Mouse (Mus musculus): ENCODE data around the gene Sh3tc1. TPM values are rescaled to one million over a fixed set of nuclear protein-coding genes. Genes with fewer than 3 reads are reported as not detected.

The Sh3tc1 gene
- polyA plus RNA-seq, 1 experiment from 2014 or later: 11.0 TPM

DNA sequence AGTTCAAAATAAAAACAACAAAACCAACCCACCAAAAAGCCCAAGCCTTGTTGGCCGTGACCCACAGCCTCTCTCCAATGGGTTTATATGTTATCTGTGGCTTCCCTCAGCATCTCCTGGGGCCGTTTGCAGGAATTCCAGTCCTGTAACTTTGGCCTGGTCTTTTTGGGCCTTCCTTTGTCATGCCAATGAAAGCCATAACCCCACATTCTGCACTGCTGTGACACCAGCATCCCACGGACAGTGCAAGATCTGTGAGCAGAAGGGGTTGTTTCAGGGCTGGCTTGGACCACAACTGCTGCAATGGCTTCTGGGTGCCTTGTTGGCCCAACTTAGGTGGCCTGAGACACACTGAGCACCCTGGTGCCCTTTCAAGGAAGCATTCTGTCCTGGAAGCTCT, 28.7 kb upstream of the Sh3tc1 start:
- 0 out of 2 replicates have a peak, but pooled peaks cover 3% of the 10 kb centered on the region for H3K27me3 ChIP-seq
- 67% methylated on average over 3 of the region's 3 CpGs for WGBS
- no peak overlapping the region for H3K9ac ChIP-seq
- no peaks in the 10 kb centered on the region for H3K36me3 ChIP-seq
- no peak overlapping the region for H3K4me2 ChIP-seq
- H3K27ac ChIP-seq: no peak overlapping the region
- no peaks in the 10 kb centered on the region for H3K9me3 ChIP-seq
- ATAC-seq (ENCODE audit: borderline replicate concordance, extremely low read depth, low FRiP score, low TSS enrichment): no peak
- 0 out of 2 replicates have a peak, but pooled peaks cover 2% of the 10 kb centered on the region for H3K4me1 ChIP-seq
- H3K4me3 ChIP-seq: no peak overlapping the region

DNA sequence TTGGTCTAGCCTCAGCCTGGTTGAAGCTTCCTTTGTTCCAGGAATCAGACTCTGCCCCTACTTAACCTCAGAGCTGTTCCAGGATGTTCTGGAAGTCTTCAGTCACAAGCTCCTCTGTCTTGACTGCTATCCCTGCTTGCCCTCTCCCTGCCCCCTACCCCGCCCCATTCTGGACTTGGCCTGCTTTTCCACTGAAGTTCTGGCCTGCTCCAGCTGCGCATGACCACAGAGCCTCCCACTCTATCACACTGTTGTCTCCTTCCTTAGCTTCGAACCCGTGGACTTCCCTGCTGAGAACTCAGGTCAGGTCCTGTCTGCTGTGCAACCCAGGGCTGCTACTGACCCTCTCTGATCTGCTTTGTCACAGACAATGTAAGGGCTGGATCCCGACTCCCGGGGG, 26.1 kb upstream of the Sh3tc1 start:
- H3K27me3 ChIP-seq: peaks cover 20% of the 10 kb centered on the region
- H3K9ac ChIP-seq: no peak overlapping the region
- no peaks in the 10 kb centered on the region for H3K9me3 ChIP-seq
- no peak overlapping the region for H3K27ac ChIP-seq
- H3K4me3 ChIP-seq: no peak overlapping the region
- ATAC-seq (ENCODE audit: borderline replicate concordance, extremely low read depth, low FRiP score, low TSS enrichment): no peak
- 73% methylated on average over 6 of the region's 6 CpGs for WGBS
- H3K4me1 ChIP-seq: peaks cover 11% of the 10 kb centered on the region; the same call in 1 of the 2 replicates
- H3K4me2 ChIP-seq: no peak overlapping the region
- H3K36me3 ChIP-seq: no peaks in the 10 kb centered on the region

DNA sequence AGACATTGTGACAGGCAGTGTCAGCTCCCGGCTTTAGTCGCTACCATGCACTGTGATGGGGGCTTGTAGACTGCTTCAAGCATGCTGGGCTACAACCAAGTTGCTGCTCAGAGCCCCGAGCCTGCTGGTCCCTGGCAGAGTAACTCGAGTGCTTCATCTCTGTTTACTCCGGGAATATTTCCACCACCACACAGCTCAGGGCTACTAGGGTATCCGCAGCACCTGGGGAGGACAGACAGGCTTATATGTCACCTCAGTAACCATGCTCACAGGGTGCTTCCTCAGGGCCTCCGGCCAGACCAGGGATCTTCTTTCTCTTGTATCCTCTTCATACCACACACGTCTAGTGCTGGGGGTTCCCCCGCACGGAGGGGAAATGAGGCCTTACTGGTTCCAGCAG, 23.1 kb upstream of the Sh3tc1 start:
- WGBS: 58% methylated on average over 10 of the region's 10 CpGs
- Histone ChIP-seq H3K9ac (no peak overlapping the region), H3K27me3 (peaks cover 49% of the 10 kb centered on the region), H3K9me3 (no peaks in the 10 kb centered on the region), H3K36me3 (no peaks in the 10 kb centered on the region), H3K4me3 (no peak overlapping the region), H3K4me1 (peaks cover 18% of the 10 kb centered on the region), H3K27ac (no peak overlapping the region), H3K4me2 (no peak overlapping the region)
- no peak for ATAC-seq (ENCODE audit: borderline replicate concordance, extremely low read depth, low FRiP score, low TSS enrichment)

DNA sequence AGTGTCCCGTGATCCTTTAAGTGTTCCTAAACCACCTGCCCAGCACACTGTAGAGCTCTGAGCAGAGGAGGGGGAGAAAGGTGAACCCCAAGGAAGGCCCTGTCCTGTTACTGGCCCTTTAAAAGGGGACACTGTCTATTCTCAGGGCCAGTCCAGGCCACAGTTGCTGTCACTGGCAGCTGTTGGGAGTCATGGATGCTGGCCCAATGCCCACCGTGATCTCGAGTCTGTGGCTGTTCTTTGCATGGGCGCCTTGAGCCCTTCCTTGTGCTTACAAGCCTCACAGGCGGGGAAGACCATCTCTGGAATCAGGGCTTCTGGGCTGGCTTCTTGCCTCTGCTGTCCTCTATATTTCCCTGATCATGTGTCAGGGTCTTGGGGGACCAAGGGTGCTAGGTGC, 22.6 kb upstream of the Sh3tc1 start:
- 47% methylated on average over 5 of the region's 5 CpGs for WGBS
- H3K27me3 ChIP-seq: peaks cover 50% of the 10 kb centered on the region

DNA sequence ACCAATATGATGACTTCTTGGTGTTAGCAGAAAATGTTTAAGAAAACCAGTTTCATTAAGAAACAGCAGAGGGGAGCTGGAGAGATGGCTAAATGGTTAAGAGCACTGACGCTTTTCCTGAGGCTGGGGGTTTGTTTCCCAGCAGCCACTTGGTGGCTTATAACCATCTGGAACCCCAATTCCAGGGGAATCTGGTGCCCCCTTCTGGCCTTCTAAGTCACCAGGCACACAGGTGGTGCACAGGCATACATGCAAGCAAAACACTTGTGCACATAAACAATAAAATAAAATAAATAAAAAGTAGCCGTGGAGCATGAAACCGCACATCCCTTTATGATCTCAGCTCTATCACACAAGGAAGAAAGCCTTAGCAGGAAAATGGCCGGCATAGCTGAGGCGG, 21.5 kb upstream of the Sh3tc1 start:
- Histone ChIP-seq H3K4me1 (peaks cover 21% of the 10 kb centered on the region), H3K27ac (no peak overlapping the region), H3K9ac (no peak overlapping the region), H3K4me3 (no peak overlapping the region), H3K36me3 (no peaks in the 10 kb centered on the region), H3K4me2 (no peak overlapping the region), H3K9me3 (no peaks in the 10 kb centered on the region), H3K27me3 (peaks cover 60% of the 10 kb centered on the region)
- WGBS: 65% methylated on average over 5 of the region's 5 CpGs
- ATAC-seq (ENCODE audit: borderline replicate concordance, extremely low read depth, low FRiP score, low TSS enrichment): no peak

More for the DNA sequence above, 22.6 kb upstream of the Sh3tc1 start:
- no peaks in the 10 kb centered on the region for H3K36me3 ChIP-seq
- no peaks in the 10 kb centered on the region for H3K9me3 ChIP-seq
- no peak overlapping the region for H3K27ac ChIP-seq
- no peak overlapping the region for H3K4me2 ChIP-seq
- H3K4me3 ChIP-seq: no peak overlapping the region
- peaks cover 18% of the 10 kb centered on the region for H3K4me1 ChIP-seq
- H3K9ac ChIP-seq: no peak overlapping the region
- no peak for ATAC-seq (ENCODE audit: borderline replicate concordance, extremely low read depth, low FRiP score, low TSS enrichment)

DNA sequence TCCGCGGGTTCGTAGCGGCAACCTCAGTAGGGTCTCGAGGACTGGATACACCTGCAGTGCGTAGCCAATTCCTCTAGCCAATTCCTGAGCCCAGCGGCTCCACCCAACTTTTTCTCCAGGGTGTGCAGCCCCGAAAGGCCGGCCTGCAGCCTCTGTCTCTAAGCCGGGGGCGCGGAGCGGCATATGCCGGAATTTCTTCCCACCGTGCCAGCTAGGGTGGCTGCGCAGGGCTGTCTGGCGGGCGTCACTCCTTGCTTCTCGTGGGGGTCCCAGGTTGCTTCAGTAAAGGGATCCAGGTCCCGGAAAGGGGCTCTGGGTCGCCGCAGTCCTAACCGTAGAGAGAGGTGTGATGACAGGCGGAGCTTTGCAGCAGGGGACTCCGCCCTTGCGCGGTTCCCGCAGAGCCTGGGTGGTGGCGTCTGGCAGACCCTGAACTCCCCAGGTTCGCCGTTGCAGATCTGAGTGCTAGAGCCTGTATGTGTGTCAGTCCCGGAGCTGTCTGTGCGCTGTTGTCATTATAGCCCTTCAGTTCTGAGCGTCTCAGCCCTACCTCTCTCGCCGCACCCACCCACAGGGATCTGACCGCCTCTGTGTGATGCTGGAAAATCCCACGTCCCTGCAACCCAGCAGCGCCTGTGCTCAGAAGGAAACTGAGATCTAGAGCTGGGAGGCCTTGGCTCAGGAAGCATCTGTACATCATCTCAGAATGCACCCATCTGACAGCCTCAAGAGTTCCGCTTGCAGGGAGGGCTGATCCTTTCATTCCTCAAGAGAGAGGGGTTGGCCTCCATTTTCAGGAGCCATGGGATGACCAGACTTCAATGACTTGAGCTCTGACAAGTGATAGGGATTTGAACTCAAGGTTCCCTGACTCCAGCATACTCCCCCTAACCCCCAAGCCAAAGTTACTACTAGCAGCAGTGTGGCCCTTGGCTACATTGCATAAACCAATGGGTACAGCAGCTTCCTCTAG, 18.6 kb upstream of the Sh3tc1 start:
- Histone ChIP-seq H3K4me2 (peak overlapping the region; percentile 94), H3K36me3 (no peaks in the 10 kb centered on the region), H3K27ac (no peak overlapping the region), H3K27me3 (peaks cover 66% of the 10 kb centered on the region), H3K9ac (peak overlapping the region; percentile 14), H3K4me1 (peaks cover 21% of the 10 kb centered on the region), H3K9me3 (no peaks in the 10 kb centered on the region), H3K4me3 (peak overlapping the region; percentile 42)
- WGBS: 3% methylated on average over 40 of the region's 40 CpGs
- ATAC-seq (ENCODE audit: borderline replicate concordance, extremely low read depth, low FRiP score, low TSS enrichment): no peak; the same call in 1 of the 2 replicates

DNA sequence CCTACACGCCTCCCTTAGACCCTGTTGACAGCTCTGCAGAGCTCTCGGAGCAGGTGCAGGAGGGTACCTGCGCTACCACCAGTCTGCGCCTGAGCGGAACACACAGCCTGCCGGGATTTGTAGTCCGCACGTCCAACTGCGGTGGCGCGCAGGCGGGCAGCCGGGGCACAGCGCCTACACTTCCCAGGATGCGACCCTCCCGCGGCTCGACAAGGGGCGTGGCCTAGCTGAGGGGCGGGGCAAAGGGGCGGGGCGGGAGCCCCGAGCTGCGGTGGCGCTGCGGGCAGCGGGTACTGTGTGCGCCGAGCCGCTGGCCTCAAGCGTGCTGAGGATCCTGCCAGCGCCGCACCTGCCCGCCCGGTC, 17.8 kb upstream of the Sh3tc1 start, which contains the start of gene Ablim2:
Gene Ablim2 (plus strand): TSS at position 242 of the 363 bp plus-strand sequence.
- peak; percentile 88 for ATAC-seq (ENCODE audit: borderline replicate concordance, extremely low read depth, low FRiP score, low TSS enrichment)
- Histone ChIP-seq H3K27me3 (peaks cover 61% of the 10 kb centered on the region), H3K4me1 (peaks cover 17% of the 10 kb centered on the region), H3K9me3 (no peaks in the 10 kb centered on the region), H3K36me3 (no peaks in the 10 kb centered on the region), H3K4me3 (peak within 1 kb of the TSS; percentile 42), H3K9ac (peak within 1 kb of the TSS; percentile 14), H3K27ac (no peak within 1 kb of the TSS), H3K4me2 (peak within 1 kb of the TSS; percentile 94)
- WGBS: under 1% methylated on average over 29 of the region's 35 CpGs

DNA sequence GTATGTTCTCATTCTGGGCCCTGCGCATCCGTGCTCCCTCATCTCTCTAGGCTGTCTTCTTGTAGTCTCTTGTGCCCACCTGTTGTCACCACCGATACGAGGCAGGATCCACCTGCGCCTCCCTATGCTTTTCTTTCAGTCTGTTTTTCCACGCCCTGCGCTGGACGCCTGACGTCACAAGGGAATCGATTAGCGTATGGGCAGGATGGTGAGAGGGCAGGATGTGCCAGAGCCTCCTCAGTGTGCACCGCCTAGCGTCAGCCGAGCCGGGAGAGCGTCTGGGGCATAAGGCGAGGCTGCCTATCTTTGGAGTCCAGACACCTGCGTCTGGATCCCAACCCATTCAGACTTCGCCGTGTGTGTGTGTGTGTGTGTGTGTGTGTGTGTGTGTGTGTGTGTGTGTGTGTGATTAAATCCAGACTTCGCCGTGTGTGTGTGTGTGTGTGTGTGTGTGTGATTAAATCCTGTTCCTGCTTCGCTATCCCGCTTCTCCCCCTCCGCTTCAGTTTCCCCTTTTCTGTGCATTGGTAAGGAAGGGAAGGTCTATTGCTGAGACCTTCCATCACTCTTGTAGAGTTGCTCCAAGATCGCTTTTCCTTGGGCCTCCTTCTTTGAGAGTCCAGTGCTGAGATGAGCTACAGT, 17.3 kb upstream of the Sh3tc1 start:
- H3K4me1 ChIP-seq: peaks cover 12% of the 10 kb centered on the region
- no peaks in the 10 kb centered on the region for H3K36me3 ChIP-seq
- no peaks in the 10 kb centered on the region for H3K9me3 ChIP-seq
- no peak for ATAC-seq (ENCODE audit: borderline replicate concordance, extremely low read depth, low FRiP score, low TSS enrichment)
- H3K4me3 ChIP-seq: peak overlapping the region; percentile 42
- H3K9ac ChIP-seq: no peak overlapping the region
- H3K27me3 ChIP-seq: peaks cover 58% of the 10 kb centered on the region
- H3K4me2 ChIP-seq: peak overlapping the region; percentile 94
- H3K27ac ChIP-seq: no peak overlapping the region
- 13% methylated on average over 25 of the region's 26 CpGs for WGBS

DNA sequence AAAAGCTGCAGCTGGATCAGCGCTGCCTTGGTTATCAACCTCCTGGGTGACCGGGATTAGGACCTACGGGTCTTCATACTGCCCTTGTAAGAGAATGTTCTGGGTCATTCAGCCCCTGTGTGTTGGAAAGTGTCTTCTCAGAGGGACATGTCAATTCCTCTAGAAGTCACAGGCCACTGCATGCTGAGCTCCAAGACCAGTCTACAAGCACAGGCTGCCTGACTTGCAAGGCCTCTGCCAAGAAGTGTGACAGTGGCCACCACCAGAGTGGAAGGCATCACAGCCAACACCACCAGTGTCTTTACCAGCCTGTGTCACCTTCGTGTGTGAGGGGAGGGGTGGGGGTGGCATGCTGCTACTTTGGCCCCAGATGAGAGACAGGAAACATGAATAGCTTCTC, 16.2 kb upstream of the Sh3tc1 start:
- Histone ChIP-seq H3K4me3 (no peak overlapping the region), H3K27me3 (peaks cover 49% of the 10 kb centered on the region), H3K36me3 (no peaks in the 10 kb centered on the region), H3K9ac (no peak overlapping the region), H3K4me1 (peaks cover 12% of the 10 kb centered on the region), H3K4me2 (no peak overlapping the region), H3K27ac (no peak overlapping the region), H3K9me3 (no peaks in the 10 kb centered on the region)
- 78% methylated on average over 4 of the region's 4 CpGs for WGBS
- ATAC-seq (ENCODE audit: borderline replicate concordance, extremely low read depth, low FRiP score, low TSS enrichment): no peak

DNA sequence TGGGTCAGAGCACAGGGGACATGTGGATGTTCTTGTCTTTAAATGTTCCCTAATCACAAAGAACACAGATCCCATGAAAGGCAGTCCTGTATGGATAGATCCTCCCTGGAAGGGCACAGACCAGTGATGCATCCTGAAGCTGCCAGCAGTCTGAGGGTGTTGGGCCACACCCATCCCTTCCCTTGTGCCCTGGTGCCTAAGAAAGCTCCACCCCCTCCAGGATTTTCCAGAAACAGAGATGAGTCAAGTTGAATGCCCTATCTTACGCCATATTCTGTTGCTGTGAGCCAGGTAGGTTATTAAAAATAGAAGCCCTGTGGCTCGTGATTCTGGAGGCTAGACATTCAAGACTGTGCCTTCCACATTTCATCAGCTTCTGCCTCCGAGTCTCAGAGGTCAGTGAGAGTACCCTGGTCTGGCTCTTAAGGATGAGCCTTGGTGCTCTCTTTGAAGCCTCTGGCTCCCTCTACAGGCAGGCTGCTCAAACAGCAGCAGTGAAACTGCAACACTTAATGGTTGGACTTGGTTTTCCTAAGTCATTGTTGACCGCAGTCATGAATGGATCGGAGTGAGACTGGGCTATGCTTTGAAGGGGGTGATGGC, 15.4 kb upstream of the Sh3tc1 start:
- Histone ChIP-seq H3K4me2 (no peak overlapping the region), H3K27ac (no peak overlapping the region), H3K36me3 (no peaks in the 10 kb centered on the region), H3K27me3 (peaks cover 42% of the 10 kb centered on the region), H3K4me1 (peaks cover 12% of the 10 kb centered on the region), H3K4me3 (no peak overlapping the region), H3K9me3 (no peaks in the 10 kb centered on the region), H3K9ac (no peak overlapping the region)
- WGBS: 23% methylated on average over 5 of the region's 5 CpGs
- no peak for ATAC-seq (ENCODE audit: borderline replicate concordance, extremely low read depth, low FRiP score, low TSS enrichment)

DNA sequence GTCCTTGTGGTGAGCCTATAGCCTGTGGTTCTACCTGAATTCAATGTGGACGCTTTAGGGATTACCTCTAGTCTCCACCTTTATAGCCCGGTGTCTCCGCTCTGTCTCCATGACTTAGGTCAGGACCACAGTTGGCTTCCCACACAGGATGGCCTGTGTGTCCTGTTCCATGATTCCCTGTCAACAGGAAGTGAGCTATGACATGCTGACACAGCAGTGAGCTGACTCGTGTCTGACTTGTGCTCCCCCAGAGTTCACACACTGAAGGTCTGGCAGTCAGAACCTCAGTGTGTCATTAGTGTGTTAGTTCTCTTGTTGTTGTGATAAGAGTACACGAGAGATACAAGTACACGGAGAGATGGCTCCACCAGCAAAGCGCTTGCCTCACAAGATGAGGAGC, 11.2 kb upstream of the Sh3tc1 start:
- Histone ChIP-seq H3K36me3 (no peaks in the 10 kb centered on the region), H3K27me3 (peaks cover 4% of the 10 kb centered on the region), H3K9ac (no peak overlapping the region), H3K9me3 (no peaks in the 10 kb centered on the region), H3K4me2 (no peak overlapping the region), H3K27ac (no peak overlapping the region), H3K4me1 (no peaks in the 10 kb centered on the region), H3K4me3 (no peak overlapping the region)
- ATAC-seq (ENCODE audit: borderline replicate concordance, extremely low read depth, low FRiP score, low TSS enrichment): no peak
- 64% methylated on average over 7 of the region's 7 CpGs for WGBS

DNA sequence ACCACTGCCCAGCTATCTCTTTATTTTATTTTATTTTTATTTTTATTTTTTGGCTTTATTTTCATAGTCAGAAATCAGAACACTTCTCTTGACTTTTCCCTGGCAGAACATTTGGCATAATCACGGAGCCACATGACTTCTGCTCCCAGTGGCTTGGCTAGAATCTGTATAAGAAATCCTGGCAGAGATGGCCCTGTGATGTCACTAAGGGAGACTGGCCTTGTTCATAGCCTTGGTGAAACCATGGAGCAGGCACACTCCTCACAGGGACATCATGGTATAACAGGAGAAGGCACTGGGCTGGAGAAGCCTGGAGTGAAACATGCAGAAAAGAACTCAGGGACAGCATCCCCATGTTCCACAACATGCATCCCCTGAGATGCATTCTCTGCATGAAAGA, 10.2 kb upstream of the Sh3tc1 start:
- no peak overlapping the region for H3K9ac ChIP-seq
- H3K4me2 ChIP-seq: no peak overlapping the region
- H3K27me3 ChIP-seq: no peaks in the 10 kb centered on the region
- H3K27ac ChIP-seq: no peak overlapping the region
- no peaks in the 10 kb centered on the region for H3K9me3 ChIP-seq
- no peak overlapping the region for H3K4me3 ChIP-seq
- H3K4me1 ChIP-seq: no peaks in the 10 kb centered on the region
- ATAC-seq (ENCODE audit: borderline replicate concordance, extremely low read depth, low FRiP score, low TSS enrichment): no peak
- no peaks in the 10 kb centered on the region for H3K36me3 ChIP-seq
- 82% methylated on average over 1 of the region's 1 CpGs for WGBS

All from lung, embryonic 15.5 days (tissue).